Mouse (Mus musculus): ENCODE measurements around the gene Atp13a2.

The Atp13a2 gene

DNA sequence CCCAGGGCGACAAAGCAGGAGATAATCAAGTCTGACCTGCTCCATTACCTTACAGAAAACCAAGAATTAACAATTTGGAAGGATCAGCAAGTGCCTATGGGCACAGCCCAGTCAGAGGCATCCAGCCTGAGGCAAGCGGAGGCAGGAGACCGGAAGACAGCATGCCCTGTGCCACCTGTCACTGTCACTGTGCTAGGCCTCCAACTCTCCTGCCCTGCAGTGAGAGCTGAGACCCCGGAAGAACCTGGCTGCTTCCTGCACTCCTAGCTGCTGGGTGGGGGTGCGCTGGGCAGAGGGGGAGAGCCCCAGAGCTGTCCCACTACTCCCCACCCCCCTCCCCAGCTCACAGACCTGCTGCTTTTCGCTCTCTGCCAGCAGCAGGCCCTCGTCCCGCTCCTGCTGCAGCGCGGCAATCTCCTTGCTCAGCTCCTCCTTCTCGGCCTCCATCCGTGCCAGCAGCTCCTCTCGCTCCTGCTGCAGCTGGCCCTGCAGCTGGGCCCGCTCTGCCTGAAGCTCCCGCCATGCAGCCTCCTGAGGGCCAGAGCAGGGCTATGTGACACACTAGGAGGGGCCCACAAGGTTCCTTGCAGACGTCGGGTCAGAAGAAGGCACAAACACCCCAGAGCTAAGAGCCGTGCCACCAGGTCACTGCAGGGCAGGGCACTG lies 44.0 kb downstream of the Atp13a2 start:
- in situ Hi-C loops (cut with MboI, MseI): no loop called here

DNA sequence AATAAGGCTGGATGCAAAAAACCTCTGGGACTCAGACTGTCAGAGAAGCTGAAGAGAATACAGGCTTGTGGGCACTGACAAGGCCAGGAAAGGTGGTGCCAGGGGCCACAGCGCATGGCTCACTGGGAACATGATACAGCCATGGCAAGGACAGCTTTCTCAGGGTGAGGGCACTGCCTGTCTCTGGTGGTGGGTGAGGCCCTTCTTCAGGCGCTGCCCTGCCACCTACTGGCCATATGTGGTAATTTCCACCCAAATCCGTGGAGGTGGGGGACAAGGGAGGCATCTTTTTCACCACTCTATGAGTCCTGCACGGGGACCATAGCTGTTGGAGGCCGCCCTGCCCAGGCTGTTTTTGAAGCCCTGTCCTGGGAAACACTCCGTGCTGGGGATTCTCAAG lies 45.1 kb downstream of the Atp13a2 start:
- in situ Hi-C loops (cut with MboI, MseI): no loop called here

GRCm38 (mm10) chr4:141033606-141034549 lies 47.2 kb downstream of the Atp13a2 start:
- in situ Hi-C loops (cut with MboI, MseI): no loop called here

GRCm38 (mm10) chr4:141041117-141041516 lies 54.4 kb downstream of the Atp13a2 start:
- in situ Hi-C loops (cut with MboI, MseI): no loop called here

GRCm38 (mm10) chr4:141044816-141045215 lies 58.1 kb downstream of the Atp13a2 start:
- in situ Hi-C loops (cut with MboI, MseI): no loop called here

DNA sequence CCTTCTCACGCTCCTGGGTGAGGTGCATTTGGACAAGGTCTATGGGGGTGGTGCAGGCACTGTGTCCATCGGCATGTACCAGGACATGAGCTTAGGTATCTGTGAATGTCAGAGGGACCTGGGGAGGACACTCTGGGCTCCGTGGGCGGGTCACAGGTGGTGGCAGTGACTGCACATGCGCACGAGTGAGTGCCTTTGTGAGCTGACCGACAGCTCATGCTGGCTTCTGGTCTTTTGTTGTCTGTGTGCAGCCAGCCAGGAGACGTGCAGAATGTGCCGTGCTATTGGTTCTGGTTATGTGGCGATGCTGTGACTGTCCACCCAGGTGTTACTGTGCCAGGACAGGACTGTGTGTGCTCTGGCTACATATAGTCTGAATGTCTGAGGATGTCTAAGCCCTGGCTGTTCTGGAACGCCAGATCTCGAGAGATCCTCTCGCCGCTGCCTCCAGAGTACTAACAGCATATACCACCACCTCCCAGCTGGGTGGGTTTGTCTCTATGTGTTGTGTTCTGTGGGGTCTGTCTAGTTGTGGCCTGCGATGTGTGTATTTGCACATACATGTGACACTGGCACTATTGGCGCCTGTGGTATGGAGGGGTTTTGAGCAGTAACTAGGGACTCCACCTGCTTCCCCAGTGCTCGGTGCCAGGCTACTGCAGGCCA lies 62.3 kb downstream of the Atp13a2 start:
- in situ Hi-C loops (cut with MboI, MseI): no loop called here

DNA sequence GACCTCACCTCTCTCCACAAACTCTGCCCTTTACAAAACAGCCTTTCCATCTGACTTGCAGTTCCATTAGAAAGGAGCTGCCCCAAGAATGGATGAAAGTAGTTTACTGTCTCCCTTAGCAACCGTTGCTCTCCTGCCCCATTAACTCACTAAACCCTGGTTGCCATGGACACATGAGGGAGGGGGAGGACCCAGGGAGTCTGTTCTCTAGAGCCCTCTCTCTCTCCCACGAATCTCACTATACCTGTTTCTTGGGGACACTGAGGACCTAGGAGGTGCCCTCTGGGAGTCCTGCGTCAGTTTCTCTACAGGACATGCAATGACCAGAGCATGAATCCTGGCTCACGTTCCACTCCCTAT lies 62.8 kb downstream of the Atp13a2 start:
- in situ Hi-C loops (cut with MboI, MseI): no loop called here

GRCm38 (mm10) chr4:141052442-141052841 lies 65.8 kb downstream of the Atp13a2 start:
- in situ Hi-C loops (cut with MboI, MseI): no loop called here

DNA sequence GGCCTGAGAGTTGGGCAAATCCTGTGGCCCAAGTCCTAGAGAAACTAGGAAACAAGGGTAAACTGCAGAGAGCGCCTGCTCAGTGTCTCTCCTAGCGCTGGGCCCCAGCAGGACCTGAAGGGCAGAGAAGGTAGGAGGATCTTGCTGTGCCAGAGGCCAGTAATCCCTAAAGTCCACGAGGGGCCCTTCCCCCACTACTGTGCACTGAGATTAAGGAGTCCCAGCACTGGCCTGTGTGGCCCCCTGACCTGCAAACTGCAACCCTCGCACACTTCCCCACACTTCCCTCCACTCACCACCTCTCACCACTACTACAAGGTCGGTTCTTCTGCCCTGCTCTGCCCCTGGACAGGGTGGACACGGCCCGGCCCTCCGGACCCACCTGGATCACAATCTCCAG lies 66.5 kb downstream of the Atp13a2 start:
- in situ Hi-C loops (cut with MboI, MseI): no loop called here

DNA sequence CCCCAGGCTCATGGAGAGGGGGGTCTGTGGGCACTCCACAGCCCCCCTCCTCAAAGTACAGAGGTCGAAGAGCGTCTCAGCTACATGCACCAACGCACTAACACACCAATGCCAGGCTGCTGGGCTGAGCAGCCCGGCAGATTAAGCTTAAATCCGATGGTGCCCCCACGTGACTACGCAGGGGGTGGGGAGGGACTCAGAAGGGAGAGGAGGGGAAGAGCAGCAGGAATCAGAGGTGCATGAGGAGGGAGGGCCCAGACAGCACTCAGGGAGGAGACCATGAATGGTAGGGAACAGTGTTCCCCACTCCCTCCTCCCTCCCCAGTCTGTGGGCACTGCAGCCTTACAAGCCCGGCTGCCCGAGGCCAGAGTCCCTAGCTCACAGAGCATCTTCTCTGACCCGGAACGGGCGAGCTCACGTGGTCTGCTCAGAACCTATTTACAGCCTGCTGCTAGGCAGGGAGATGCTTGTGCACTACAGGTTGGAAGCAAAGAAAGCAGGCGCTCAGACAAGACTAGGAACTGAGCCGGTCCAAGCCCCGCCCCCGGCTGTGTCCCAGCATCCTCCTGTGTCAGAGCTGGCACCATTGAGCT lies 67.0 kb downstream of the Atp13a2 start:
- in situ Hi-C loops (cut with MboI, MseI): no loop called here
